Mouse (Mus musculus) intestine, embryonic 14.5 days (tissue): Measurements from ENCODE around the gene Rnf141. TPM values are rescaled to one million over a fixed set of nuclear protein-coding genes. Genes with fewer than 3 reads are reported as not detected.

Experiments
- ATAC-seq: fragments of 200-750 bp; cut with Nextera tagmentation; replicated peaks from 2 replicates; pipeline ENCODE4 v1.8.0; 2017; ENCODE audit warnings: low read depth, moderate number of reproducible peaks, moderate TSS enrichment, moderate library complexity; ENCODE audit not compliant: low FRiP score, low TSS enrichment
- DNase-seq: peaks from one replicate; pipeline ENCODE4 v3.0.0-alpha.2; 2018; ENCODE audit warnings: low spot score
- H3K27ac ChIP-seq: fragments of 300-500 bp; sonication (generic); 2 replicates; pipeline ENCODE4 v1.5.1; 2014; ENCODE audit warnings: low read depth, mild to moderate bottlenecking, control low read depth
- H3K27me3 ChIP-seq: fragments of 300-500 bp; sonication (generic); replicated peaks from 2 replicates; pipeline ENCODE4 v1.6.1; 2014; ENCODE audit warnings: low read length, control low read depth; ENCODE audit not compliant: control insufficient read depth, insufficient read depth
- H3K36me3 ChIP-seq: fragments of 300-500 bp; sonication (generic); 2 replicates; pipeline ENCODE4 v1.6.1; 2014; ENCODE audit warnings: low read length, control low read depth; ENCODE audit not compliant: control insufficient read depth, insufficient read depth
- H3K4me1 ChIP-seq: fragments of 300-500 bp; sonication (generic); replicated peaks from 2 replicates; pipeline ENCODE4 v1.6.1; 2014; ENCODE audit warnings: low read length, control low read depth, mixed read lengths; ENCODE audit not compliant: control insufficient read depth, insufficient read depth
- H3K4me2 ChIP-seq: fragments of 300-500 bp; sonication (generic); 2 replicates; pipeline ENCODE4 v1.6.1; 2014; ENCODE audit warnings: low read length
- H3K4me3 ChIP-seq: fragments of 300-500 bp; sonication (generic); 2 replicates; pipeline ENCODE4 v1.5.1; 2014; ENCODE audit warnings: low read depth, low read length, control low read depth, mixed read lengths
- H3K9ac ChIP-seq: fragments of 300-500 bp; sonication (generic); 2 replicates; pipeline ENCODE4 v1.6.1; 2014; ENCODE audit warnings: mild to moderate bottlenecking, low read length
- H3K9me3 ChIP-seq: fragments of 300-500 bp; sonication (generic); 2 replicates; pipeline ENCODE4 v1.6.1; 2016; ENCODE audit warnings: low read length, control low read depth; ENCODE audit not compliant: control insufficient read depth
- WGBS: fragments of 180-500 bp; shearing (Covaris S2); extraction: QIAGEN DNeasy Blood & Tissue Kit; methylation state at CpG from one replicate; pipeline ENCODE4 v1.1.7; 2014; 5-methylcytosine and 5-hydroxymethylcytosine counted together
- polyA plus RNA-seq: library from polyadenylated mRNA; unstranded; fragments of >200 nt; fragmentation: Nextera tagmentation; extraction: Ambion mirVana; gene quantifications from 2 replicates; pipeline ENCODE4 v1.2.1, GENCODE M21; 2014

Rnf141 gene
- polyA plus RNA-seq, 1 experiment from 2014 or later, result 41.2 TPM

DNA sequence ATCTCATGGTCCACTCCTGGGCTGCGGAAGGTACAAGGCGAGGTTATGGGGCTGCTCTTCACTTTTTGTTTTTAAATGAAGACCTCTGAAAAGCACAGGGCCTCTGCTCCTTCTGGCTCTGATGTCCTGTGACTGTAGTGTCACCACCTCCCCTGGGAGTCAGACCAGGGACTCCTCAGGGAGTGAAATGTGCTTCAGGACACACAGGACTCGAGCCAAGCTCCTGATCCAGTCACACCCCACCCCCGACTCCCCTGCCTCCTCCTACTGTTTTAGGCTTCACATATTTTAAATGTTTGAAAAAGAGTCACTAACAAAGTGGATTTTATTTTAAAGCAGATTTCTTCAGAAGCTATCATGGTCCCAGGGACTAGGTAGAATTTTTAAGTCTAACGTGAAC is 32.7 kb downstream of the Rnf141 start:
- no peak overlapping the region for H3K27ac ChIP-seq
- DNase-seq, result no peak
- no peaks in the 10 kb centered on the region for H3K4me1 ChIP-seq
- H3K4me2 ChIP-seq, result no peak overlapping the region
- ATAC-seq, result no peak
- H3K9ac ChIP-seq, result no peak overlapping the region
- H3K4me3 ChIP-seq, result no peak overlapping the region
- H3K9me3 ChIP-seq, result no peaks in the 10 kb centered on the region
- 82% methylated on average over 5 of the region's 5 CpGs for WGBS
- H3K27me3 ChIP-seq, result no peaks in the 10 kb centered on the region
- peaks cover 25% of the 10 kb centered on the region for H3K36me3 ChIP-seq

DNA sequence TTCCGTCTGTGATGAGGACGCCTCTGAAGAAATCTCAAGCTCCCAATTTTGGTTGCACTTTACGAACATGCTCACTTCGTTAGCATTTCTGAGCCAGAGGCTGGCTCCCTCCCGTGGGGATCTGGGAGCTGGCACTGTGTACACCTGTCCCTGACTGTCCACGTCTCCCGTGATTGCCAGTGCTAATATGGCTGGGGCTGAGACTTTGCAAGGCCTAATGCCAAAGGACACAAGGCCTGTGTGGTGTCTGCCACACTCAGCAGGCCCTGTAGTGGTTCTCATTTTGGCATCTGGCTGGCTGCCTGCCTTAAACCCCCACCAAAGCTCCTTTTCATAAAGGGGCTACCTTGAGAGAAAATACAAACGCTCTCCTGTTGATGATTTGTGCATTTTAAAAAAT is 33.3 kb downstream of the Rnf141 start:
- Histone ChIP-seq H3K27me3 (no peaks in the 10 kb centered on the region), H3K9ac (no peak overlapping the region), H3K4me1 (no peaks in the 10 kb centered on the region), H3K27ac (no peak overlapping the region), H3K9me3 (no peaks in the 10 kb centered on the region), H3K36me3 (peaks cover 25% of the 10 kb centered on the region), H3K4me3 (no peak overlapping the region), H3K4me2 (no peak overlapping the region)
- ATAC-seq (no peak), DNase-seq (no peak)
- WGBS, result 87% methylated on average over 8 of the region's 8 CpGs

DNA sequence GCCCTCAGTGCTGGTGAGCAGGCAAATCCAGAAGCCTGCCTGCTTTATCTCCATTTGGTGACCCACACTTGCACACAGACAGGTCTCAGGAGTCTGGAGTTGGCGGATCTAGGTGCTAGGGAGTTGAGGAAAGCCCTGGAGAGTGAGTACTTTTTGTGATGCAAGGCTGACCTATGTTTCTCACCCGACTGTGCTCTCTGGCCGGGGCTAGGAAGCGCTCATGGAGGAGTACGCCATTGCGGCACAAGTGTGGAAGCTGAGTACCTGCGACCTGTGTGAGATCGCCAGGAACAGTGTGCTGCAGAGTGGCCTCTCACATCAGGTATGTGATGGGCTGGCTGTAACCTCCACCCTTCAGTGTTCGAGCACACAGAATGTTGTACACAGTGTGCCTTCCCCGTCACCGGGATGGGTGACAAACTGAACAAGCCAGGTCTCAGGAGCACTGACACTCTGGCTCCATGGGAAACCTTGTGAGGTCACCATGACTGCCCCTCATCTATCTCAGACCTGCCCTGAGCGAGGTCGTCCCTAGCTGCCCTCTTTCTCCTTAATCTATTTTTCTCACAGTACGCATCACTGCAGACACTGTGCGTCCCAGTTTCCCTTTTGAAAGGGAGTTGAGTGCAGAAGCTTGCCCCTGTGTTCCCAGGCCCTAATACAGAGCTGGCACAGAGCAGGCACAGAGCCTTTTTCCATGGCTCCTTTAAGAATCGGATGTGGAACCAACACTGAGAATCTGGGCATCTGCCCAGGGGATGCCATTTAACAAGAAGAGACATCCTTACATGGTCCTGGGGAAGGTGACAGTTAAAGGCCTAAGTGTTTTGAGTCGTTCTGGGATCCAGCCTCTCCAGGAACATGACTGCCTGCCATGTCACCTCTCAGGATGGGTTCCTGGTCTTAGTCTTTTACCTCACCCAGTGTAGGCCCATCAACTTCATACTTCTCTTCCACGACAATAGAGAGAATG is 34.4 kb downstream of the Rnf141 start:
- Histone ChIP-seq H3K4me3 (no peak overlapping the region), H3K4me1 (no peaks in the 10 kb centered on the region), H3K27ac (no peak overlapping the region), H3K4me2 (no peak overlapping the region), H3K9ac (no peak overlapping the region), H3K27me3 (no peaks in the 10 kb centered on the region), H3K9me3 (no peaks in the 10 kb centered on the region), H3K36me3 (peaks cover 15% of the 10 kb centered on the region)
- WGBS, result 85% methylated on average over 18 of the region's 18 CpGs
- DNase-seq (no peak), ATAC-seq (no peak; the same call in 1 of the 2 replicates)

DNA sequence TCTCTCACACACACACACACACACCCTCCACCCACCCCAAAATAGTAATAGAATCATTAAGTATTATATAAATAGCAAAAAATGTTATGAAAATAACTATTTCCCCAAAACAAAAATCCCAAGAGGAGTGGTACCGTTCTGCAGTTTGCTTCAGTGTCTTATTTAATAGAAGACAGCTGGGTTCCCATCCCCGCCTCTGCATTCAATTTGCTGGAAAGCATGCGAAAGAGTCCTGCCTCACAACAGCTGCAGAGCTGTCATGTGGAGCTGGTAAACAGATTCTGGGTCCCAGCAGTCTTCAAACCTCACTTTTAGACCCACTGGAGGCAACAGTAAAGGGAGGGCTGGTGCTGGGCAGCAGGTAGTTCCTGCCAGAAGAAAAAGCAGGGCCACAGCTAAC is 35.3 kb downstream of the Rnf141 start:
- ATAC-seq (no peak), DNase-seq (no peak)
- peaks cover 15% of the 10 kb centered on the region for H3K36me3 ChIP-seq

DNA sequence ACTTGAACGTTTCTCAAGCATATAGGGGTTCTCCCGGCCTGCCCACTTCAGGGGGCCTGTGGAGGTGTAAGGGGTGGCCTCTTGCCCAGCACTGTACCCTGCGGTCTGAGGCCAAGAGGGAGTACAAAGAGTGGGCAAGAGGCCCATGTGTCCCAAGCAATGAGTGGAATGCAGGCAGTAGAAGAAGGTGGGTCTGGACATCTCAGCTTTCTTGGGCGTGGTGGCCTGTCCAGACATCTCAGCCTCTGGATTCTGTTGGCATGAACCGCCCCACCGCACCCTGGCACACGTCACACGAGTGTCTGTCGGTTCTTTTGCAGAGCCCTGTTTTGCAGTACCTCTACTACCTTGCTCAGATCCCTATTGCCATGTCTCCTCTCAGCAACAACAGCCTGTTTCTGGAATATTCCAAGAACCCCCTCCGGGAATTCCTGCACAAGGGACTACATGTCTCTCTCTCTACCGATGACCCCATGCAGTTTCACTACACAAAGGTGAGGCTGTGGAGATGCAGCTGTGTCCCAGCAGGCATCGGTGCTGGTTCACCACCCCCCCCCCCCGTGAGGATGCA is 36.7 kb downstream of the Rnf141 start:
- 91% methylated on average over 13 of the region's 13 CpGs for WGBS

More for the DNA sequence above, 35.3 kb downstream of the Rnf141 start:
- H3K4me1 ChIP-seq, result no peaks in the 10 kb centered on the region
- no peaks in the 10 kb centered on the region for H3K9me3 ChIP-seq
- H3K27ac ChIP-seq, result no peak overlapping the region
- WGBS, result 47% methylated on average over 3 of the region's 3 CpGs
- H3K9ac ChIP-seq, result no peak overlapping the region
- no peak overlapping the region for H3K4me3 ChIP-seq
- no peak overlapping the region for H3K4me2 ChIP-seq
- no peaks in the 10 kb centered on the region for H3K27me3 ChIP-seq

DNA sequence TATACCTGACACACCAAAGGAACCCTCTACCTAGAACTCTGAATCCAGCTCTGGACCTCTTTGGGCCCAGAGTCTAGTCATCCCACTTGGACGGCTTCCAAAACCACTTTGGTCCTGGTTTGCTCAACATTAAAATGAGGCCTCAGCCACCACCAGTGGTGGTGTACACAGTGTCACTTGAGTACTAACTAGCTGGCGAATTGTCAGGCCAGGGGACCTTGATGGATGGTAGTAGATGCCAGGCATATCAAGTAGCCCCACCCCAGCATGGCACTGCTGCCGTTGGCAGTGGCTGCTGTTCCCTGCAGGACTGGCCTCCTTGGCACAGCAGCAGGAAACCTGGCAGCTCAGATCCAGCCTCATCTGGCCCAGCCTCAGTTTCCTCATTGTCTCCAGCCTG is 40.0 kb downstream of the Rnf141 start:
- H3K9me3 ChIP-seq, result no peaks in the 10 kb centered on the region
- H3K4me2 ChIP-seq, result no peak overlapping the region
- H3K36me3 ChIP-seq, result no peaks in the 10 kb centered on the region
- no peak overlapping the region for H3K27ac ChIP-seq
- ATAC-seq (no peak), DNase-seq (no peak)
- no peaks in the 10 kb centered on the region for H3K27me3 ChIP-seq
- no peak overlapping the region for H3K9ac ChIP-seq
- no peaks in the 10 kb centered on the region for H3K4me1 ChIP-seq
- 72% methylated on average over 3 of the region's 3 CpGs for WGBS
- H3K4me3 ChIP-seq, result no peak overlapping the region

More for the DNA sequence above, 36.7 kb downstream of the Rnf141 start:
- Histone ChIP-seq H3K9me3 (no peaks in the 10 kb centered on the region), H3K9ac (no peak overlapping the region), H3K27ac (no peak overlapping the region), H3K4me1 (no peaks in the 10 kb centered on the region), H3K27me3 (no peaks in the 10 kb centered on the region), H3K4me3 (no peak overlapping the region), H3K36me3 (peaks cover 8% of the 10 kb centered on the region), H3K4me2 (no peak overlapping the region)
- no peak for ATAC-seq
- no peak for DNase-seq

DNA sequence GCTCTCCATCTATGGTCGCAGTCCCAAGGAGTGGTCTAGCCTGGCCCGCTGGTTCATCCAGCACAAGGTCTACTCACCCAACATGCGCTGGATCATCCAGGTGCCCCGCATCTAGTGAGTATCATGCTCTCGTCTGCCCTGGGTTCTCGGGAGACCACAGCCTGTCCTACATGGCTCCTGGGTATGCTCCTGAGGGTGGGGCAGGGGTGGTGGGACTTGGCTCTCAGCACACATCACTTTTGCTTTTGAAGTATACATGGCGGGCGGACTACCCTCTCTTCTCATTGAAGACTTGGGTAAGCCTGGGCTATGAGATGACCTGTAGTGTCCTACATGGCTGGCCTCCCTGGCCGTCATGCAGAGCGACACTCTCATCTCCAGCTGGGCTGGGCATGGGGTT is 41.1 kb downstream of the Rnf141 start:
- Histone ChIP-seq H3K4me2 (no peak overlapping the region), H3K9ac (no peak overlapping the region), H3K36me3 (no peaks in the 10 kb centered on the region), H3K27ac (no peak overlapping the region), H3K4me1 (no peaks in the 10 kb centered on the region), H3K27me3 (no peaks in the 10 kb centered on the region), H3K4me3 (no peak overlapping the region), H3K9me3 (no peaks in the 10 kb centered on the region)
- DNase-seq (no peak), ATAC-seq (no peak)
- WGBS, result 92% methylated on average over 10 of the region's 10 CpGs

DNA sequence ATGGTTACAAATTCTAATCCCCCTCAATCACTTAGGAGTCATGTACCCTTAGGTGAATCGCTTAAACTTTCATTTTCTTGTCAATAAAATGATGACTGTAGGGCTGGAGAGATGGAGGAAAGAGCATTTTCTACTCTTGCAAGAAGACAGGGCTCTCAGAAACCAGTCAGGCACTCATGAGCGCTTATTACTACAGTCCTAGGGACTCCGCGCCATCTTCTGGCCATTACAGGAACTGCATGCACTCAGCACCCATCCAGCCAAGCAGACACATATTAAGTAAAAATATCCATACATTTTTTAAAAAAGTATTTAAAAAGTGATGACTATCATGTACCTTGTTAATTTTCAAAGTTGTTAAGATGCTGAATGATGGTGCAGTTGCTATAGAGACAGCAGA is 43.2 kb downstream of the Rnf141 start:
- Histone ChIP-seq H3K27me3 (no peaks in the 10 kb centered on the region), H3K9ac (no peak overlapping the region), H3K4me2 (no peak overlapping the region), H3K4me3 (no peak overlapping the region), H3K27ac (no peak overlapping the region), H3K36me3 (no peaks in the 10 kb centered on the region), H3K4me1 (no peaks in the 10 kb centered on the region), H3K9me3 (no peaks in the 10 kb centered on the region)
- DNase-seq (peak; percentile 91), ATAC-seq (0 out of 2 replicates have a peak, but pooled peaks have one; percentile 33)
- 5% methylated on average over 4 of the region's 4 CpGs for WGBS
